Comparison of ENCODE assay signal across 10 mouse cellular contexts in genomic region chr12:21188880-21189279, GRCm38 (mm10).
DNase-seq lines count a peak whose midpoint lies in the region; ATAC-seq lines count a peak whose summit lies in the region.
"Had no signal": no experiment of that assay in that cellular context is flagged by ENCODE, and none has a peak within 500 bp of the region (broad histone marks: within the 10 kb centered on the region; RNA-seq: fewer than 3 reads in every experiment).

No protein-coding gene starts in this region.

- H3K4me1 ChIP-seq in kidney, embryonic 15.5 days, result 0 out of 2 replicates have a peak, but pooled peaks cover 7% of the 10 kb centered on the region
- H3K4me1 ChIP-seq in forebrain, embryonic 16.5 days (replicated peaks; ENCODE audit: control insufficient read depth, insufficient read depth, low read length), result peaks cover 6% of the 10 kb centered on the region
- H3K4me1 ChIP-seq: limb, embryonic 15.5 days had no signal

- DNase-seq in cerebellum, postnatal 14 days, result peak; percentile 24 to 32
- no peak for DNase-seq in cerebellum, adult 11 months
- peak; percentile 68 for DNase-seq in testis, postnatal 10 days (ENCODE audit: low spot score)
- DNase-seq in testis, postnatal 14 days (ENCODE audit: low spot score), result no peak
- DNase-seq in spleen, postnatal 4 days (ENCODE audit: low spot score in 2 of 2), result no peak
- DNase-seq in right cerebral cortex, postnatal 14 days, result no peak

- peaks cover 3% of the 10 kb centered on the region for H3K36me3 ChIP-seq in kidney, embryonic 15.5 days
- no peaks in the 10 kb centered on the region for H3K36me3 ChIP-seq in forebrain, embryonic 16.5 days (ENCODE audit: control insufficient read depth, insufficient read depth)
- H3K36me3 ChIP-seq: limb, embryonic 15.5 days had no signal

- H3K4me2 ChIP-seq in kidney, embryonic 15.5 days, result no peak overlapping the region
- no peak overlapping the region for H3K4me2 ChIP-seq in forebrain, embryonic 16.5 days (ENCODE audit: low read length)
- H3K4me2 ChIP-seq: limb, embryonic 15.5 days had no signal

- WGBS in kidney, embryonic 15.5 days, result 52% methylated on average over 4 of the region's 4 CpGs
- 62% methylated on average over 4 of the region's 4 CpGs for WGBS in forebrain, embryonic 16.5 days

- no peaks in the 10 kb centered on the region for H3K27me3 ChIP-seq in kidney, embryonic 15.5 days
- H3K27me3 ChIP-seq in forebrain, embryonic 16.5 days (replicated peaks; ENCODE audit: control insufficient read depth, insufficient read depth, low read length), result no peaks in the 10 kb centered on the region
- H3K27me3 ChIP-seq: limb, embryonic 15.5 days had no signal

- peak; percentile 52; the same call in 1 of the 2 replicates for ATAC-seq in kidney, embryonic 15.5 days (replicated peaks; ENCODE audit: low FRiP score)
- ATAC-seq in forebrain, embryonic 16.5 days, result no peak

- no peak overlapping the region for H3K9ac ChIP-seq in kidney, embryonic 15.5 days
- no peak overlapping the region for H3K9ac ChIP-seq in forebrain, embryonic 16.5 days (replicated peaks; ENCODE audit: low read depth, low read length)
- H3K9ac ChIP-seq: limb, embryonic 15.5 days had no signal

- no peaks in the 10 kb centered on the region for H3K9me3 ChIP-seq in kidney, embryonic 15.5 days (replicated peaks)
- no peaks in the 10 kb centered on the region for H3K9me3 ChIP-seq in forebrain, embryonic 16.5 days (ENCODE audit: control insufficient read depth, low read length)
- H3K9me3 ChIP-seq: limb, embryonic 15.5 days had no signal

- H3K27ac ChIP-seq in kidney, embryonic 15.5 days, result no peak overlapping the region
- no peak overlapping the region for H3K27ac ChIP-seq in forebrain, embryonic 16.5 days (ENCODE audit: low read length)
- H3K27ac ChIP-seq: limb, embryonic 15.5 days; stomach, postnatal 0 days had no signal

- H3K4me3 ChIP-seq in kidney, embryonic 15.5 days (replicated peaks), result no peak overlapping the region
- H3K4me3 ChIP-seq in forebrain, embryonic 16.5 days (replicated peaks; ENCODE audit: low read length), result no peak overlapping the region
- H3K4me3 ChIP-seq: limb, embryonic 15.5 days had no signal

Comparison
In these comparisons a context has a peak if more than half of its experiments do, and no peak if none do; other contexts are left out.
1. DNase-seq: peak in cerebellum, postnatal 14 days (2 of 2) and testis, postnatal 10 days (single experiment); none in cerebellum, adult 11 months (single experiment), testis, postnatal 14 days (single experiment), spleen, postnatal 4 days (0 of 2) and right cerebral cortex, postnatal 14 days (single experiment).